Mouse (Mus musculus) thymus, postnatal 0 days (tissue): ENCODE data around the gene Dnm3. TPM values are rescaled to one million over a fixed set of nuclear protein-coding genes. Genes with fewer than 3 reads are reported as not detected.

Source experiments
- DNase-seq: peaks from one replicate; pipeline ENCODE4 v3.0.0-alpha.2; 2015; ENCODE audit warnings: low spot score
- polyA plus RNA-seq: library from polyadenylated mRNA; unstranded; fragments of >200 nt; fragmentation: Nextera tagmentation; extraction: Ambion mirVana; gene quantifications from 2 replicates; pipeline ENCODE4 v1.2.1, GENCODE M21; 2015

The Dnm3 gene
- polyA plus RNA-seq, 1 experiment from 2014 or later, result 2.2 TPM

- no peak for DNase-seq
Measured at GRCm38 (mm10) chr1:162163687-162164484, 313.9 kb downstream of the Dnm3 start.

- no peak for DNase-seq
Measured at GRCm38 (mm10) chr1:162162677-162163076, 315.2 kb downstream of the Dnm3 start.

GRCm38 (mm10) chr1:162162249-162162648, 315.6 kb downstream of the Dnm3 start:
- DNase-seq, result no peak

GRCm38 (mm10) chr1:162160718-162161117, 317.1 kb downstream of the Dnm3 start:
- no peak for DNase-seq

- no peak for DNase-seq
Measured at GRCm38 (mm10) chr1:162158486-162158885, 319.3 kb downstream of the Dnm3 start.

GRCm38 (mm10) chr1:162157659-162158058, 320.2 kb downstream of the Dnm3 start:
- DNase-seq, result no peak

- DNase-seq, result no peak
Measured at GRCm38 (mm10) chr1:162156873-162157272, 321.0 kb downstream of the Dnm3 start.

- DNase-seq, result no peak
Measured at GRCm38 (mm10) chr1:162155546-162155945, 322.3 kb downstream of the Dnm3 start.

GRCm38 (mm10) chr1:162153118-162153517, 324.7 kb downstream of the Dnm3 start:
- no peak for DNase-seq

GRCm38 (mm10) chr1:162149730-162150129, 328.1 kb downstream of the Dnm3 start:
- no peak for DNase-seq

- no peak for DNase-seq
Measured at GRCm38 (mm10) chr1:162147554-162147953, 330.3 kb downstream of the Dnm3 start.

GRCm38 (mm10) chr1:162145748-162146147, 332.1 kb downstream of the Dnm3 start:
- DNase-seq, result no peak

GRCm38 (mm10) chr1:162144992-162145391, 332.8 kb downstream of the Dnm3 start:
- DNase-seq, result no peak

- DNase-seq, result no peak
Measured at GRCm38 (mm10) chr1:162143974-162144912, 333.6 kb downstream of the Dnm3 start.

- DNase-seq, result no peak
Measured at GRCm38 (mm10) chr1:162142285-162142684, 335.5 kb downstream of the Dnm3 start.

GRCm38 (mm10) chr1:162136328-162136727, 341.5 kb downstream of the Dnm3 start:
- DNase-seq, result no peak

- DNase-seq, result no peak
Measured at GRCm38 (mm10) chr1:162135451-162136213, 342.2 kb downstream of the Dnm3 start.

- no peak for DNase-seq
Measured at GRCm38 (mm10) chr1:162134651-162135066, 343.2 kb downstream of the Dnm3 start.

- DNase-seq, result no peak
Measured at GRCm38 (mm10) chr1:162132908-162133641, 344.8 kb downstream of the Dnm3 start.
